Mouse (Mus musculus) liver, embryonic 13.5 days (tissue): ENCODE results near the gene Epha6. TPM values are rescaled to one million over a fixed set of nuclear protein-coding genes. Genes with fewer than 3 reads are reported as not detected.

Experiments used
- ATAC-seq: fragments of 200-750 bp; cut with Nextera tagmentation; 2 replicates; pipeline ENCODE4 v1.8.0; 2017; ENCODE audit warnings: low read depth, mild to moderate bottlenecking, moderate number of reproducible peaks, moderate library complexity
- DNase-seq: peaks from one replicate; pipeline ENCODE4 v3.0.0; 2022
- H3K27ac ChIP-seq: fragments of 300-500 bp; sonication (generic); 2 replicates; pipeline ENCODE4 v1.5.1; 2015; ENCODE audit warnings: moderate library complexity, mild to moderate bottlenecking, inconsistent platforms
- H3K27me3 ChIP-seq: fragments of 300-500 bp; sonication (generic); 2 replicates; pipeline ENCODE4 v1.6.1; 2015; ENCODE audit warnings: mild to moderate bottlenecking, inconsistent platforms
- H3K36me3 ChIP-seq: fragments of 300-500 bp; sonication (generic); 2 replicates; pipeline ENCODE4 v1.6.1; 2015; ENCODE audit warnings: mild to moderate bottlenecking, inconsistent platforms
- H3K4me1 ChIP-seq: fragments of 300-500 bp; sonication (generic); replicated peaks from 2 replicates; pipeline ENCODE4 v1.6.1; 2015; ENCODE audit warnings: inconsistent platforms
- H3K4me2 ChIP-seq: fragments of 300-500 bp; sonication (generic); 2 replicates; pipeline ENCODE4 v1.6.1; 2015; ENCODE audit warnings: inconsistent platforms, mild to moderate bottlenecking, moderate library complexity
- H3K4me3 ChIP-seq: fragments of 300-500 bp; sonication (generic); replicated peaks from 2 replicates; pipeline ENCODE4 v1.5.1; 2015; ENCODE audit warnings: mild to moderate bottlenecking, inconsistent platforms
- H3K9ac ChIP-seq: fragments of 300-500 bp; sonication (generic); 2 replicates; pipeline ENCODE4 v1.6.1; 2015; ENCODE audit warnings: mild to moderate bottlenecking, inconsistent platforms
- H3K9me3 ChIP-seq: fragments of 300-500 bp; sonication (generic); replicated peaks from 2 replicates; pipeline ENCODE4 v1.6.1; 2016; ENCODE audit warnings: inconsistent platforms
- WGBS: fragments of 180-500 bp; shearing (Covaris S2); methylation state at CpG from one replicate; pipeline ENCODE4 v1.1.7; 2015; ENCODE audit not compliant: insufficient replicate concordance; 5-methylcytosine and 5-hydroxymethylcytosine counted together
- polyA plus RNA-seq: library from polyadenylated mRNA; unstranded; fragments of >200 nt; fragmentation: Nextera tagmentation; extraction: Ambion mirVana; gene quantifications from 2 replicates; pipeline ENCODE4 v1.2.1, GENCODE M21; 2015

Gene Epha6
- polyA plus RNA-seq, 1 experiment from 2014 or later: not detected

- WGBS: 69% methylated on average over 7 of the region's 7 CpGs
- ATAC-seq (no peak), DNase-seq (no peak)
- no peaks in the 10 kb centered on the region for H3K27me3 ChIP-seq
- H3K4me3 ChIP-seq: no peak overlapping the region
- H3K4me2 ChIP-seq: no peak overlapping the region
- no peak overlapping the region for H3K27ac ChIP-seq
- H3K9me3 ChIP-seq: no peaks in the 10 kb centered on the region
- H3K4me1 ChIP-seq: no peaks in the 10 kb centered on the region
- H3K9ac ChIP-seq: no peak overlapping the region
- H3K36me3 ChIP-seq: no peaks in the 10 kb centered on the region
These were observed 347.1 kb downstream of the Epha6 start for GRCm38 (mm10) chr16:60258151-60258635.

- Histone ChIP-seq H3K9me3 (no peaks in the 10 kb centered on the region), H3K4me1 (no peaks in the 10 kb centered on the region), H3K27ac (no peak overlapping the region), H3K27me3 (no peaks in the 10 kb centered on the region), H3K9ac (no peak overlapping the region), H3K36me3 (no peaks in the 10 kb centered on the region), H3K4me3 (no peak overlapping the region), H3K4me2 (no peak overlapping the region)
- WGBS: 56% methylated on average over 2 of the region's 2 CpGs
- no peak for DNase-seq
- ATAC-seq: no peak
These were observed 347.7 kb downstream of the Epha6 start for GRCm38 (mm10) chr16:60257623-60258022.

DNA sequence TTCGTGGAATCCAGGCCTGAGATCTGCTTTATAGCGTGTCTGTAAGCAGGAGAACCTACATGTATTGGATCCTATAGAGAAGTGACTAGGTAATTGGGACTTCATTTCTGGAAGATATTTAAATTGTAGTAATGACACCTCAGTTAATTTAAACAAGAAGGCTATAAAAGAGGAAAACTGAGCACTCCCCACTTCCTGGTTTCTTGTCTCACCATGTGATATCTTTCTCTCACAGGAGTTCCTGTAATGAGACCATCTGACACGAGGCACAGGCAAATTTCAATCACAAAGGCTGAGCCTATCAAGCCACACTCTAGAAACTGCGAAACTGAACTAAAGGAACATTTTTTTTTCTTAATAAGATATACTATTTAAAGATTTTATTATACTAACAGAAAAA, 348.3 kb downstream of the Epha6 start:
- no peak overlapping the region for H3K4me3 ChIP-seq
- no peaks in the 10 kb centered on the region for H3K27me3 ChIP-seq
- no peak overlapping the region for H3K9ac ChIP-seq
- DNase-seq (no peak), ATAC-seq (no peak)
- H3K4me2 ChIP-seq: no peak overlapping the region
- H3K9me3 ChIP-seq: no peaks in the 10 kb centered on the region
- H3K4me1 ChIP-seq: no peaks in the 10 kb centered on the region
- 44% methylated on average over 4 of the region's 4 CpGs for WGBS
- no peak overlapping the region for H3K27ac ChIP-seq
- H3K36me3 ChIP-seq: no peaks in the 10 kb centered on the region

DNA sequence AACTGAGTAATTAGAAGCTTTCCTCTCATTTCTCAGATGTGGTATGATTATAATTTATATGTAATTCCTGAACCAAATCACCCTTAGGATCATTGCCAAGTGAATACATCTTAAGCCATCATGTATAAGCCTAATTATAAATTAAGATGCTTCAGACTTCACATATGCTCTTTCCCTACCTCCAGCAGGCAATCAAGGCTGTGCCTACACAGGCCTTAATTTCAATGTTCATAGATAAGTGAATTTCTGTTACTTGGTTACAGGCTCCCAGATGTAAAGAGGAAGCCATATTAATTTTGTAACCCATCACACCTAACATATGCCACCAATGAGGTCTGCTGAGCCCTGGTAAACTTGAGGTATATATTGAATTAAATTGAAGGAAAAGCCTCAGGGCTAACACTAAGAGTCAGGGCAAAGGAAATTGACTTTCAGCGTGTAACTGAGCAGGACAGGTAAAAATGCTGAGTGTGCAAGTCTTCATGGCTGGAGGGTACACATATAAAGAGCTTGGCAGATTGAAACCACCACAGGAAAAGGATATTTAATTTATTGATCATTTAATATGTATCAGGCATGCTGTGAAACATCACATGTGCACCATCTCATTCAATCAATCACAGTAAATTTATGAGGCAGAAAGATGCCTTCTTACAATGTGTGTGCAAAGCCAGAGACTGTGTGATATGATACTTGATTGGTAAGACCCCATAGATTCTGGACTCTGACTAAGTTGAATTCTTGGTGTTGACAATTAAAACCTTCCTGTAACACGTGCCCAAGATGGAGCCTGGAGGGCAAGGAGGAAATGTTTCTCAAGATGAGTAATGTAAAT, 365.8 kb downstream of the Epha6 start:
- H3K27me3 ChIP-seq: no peaks in the 10 kb centered on the region
- H3K36me3 ChIP-seq: no peaks in the 10 kb centered on the region
- no peaks in the 10 kb centered on the region for H3K4me1 ChIP-seq
- ATAC-seq (no peak), DNase-seq (no peak)
- H3K27ac ChIP-seq: no peak overlapping the region
- H3K4me2 ChIP-seq: no peak overlapping the region
- 47% methylated on average over 2 of the region's 2 CpGs for WGBS
- no peaks in the 10 kb centered on the region for H3K9me3 ChIP-seq
- H3K9ac ChIP-seq: no peak overlapping the region
- H3K4me3 ChIP-seq: no peak overlapping the region

DNA sequence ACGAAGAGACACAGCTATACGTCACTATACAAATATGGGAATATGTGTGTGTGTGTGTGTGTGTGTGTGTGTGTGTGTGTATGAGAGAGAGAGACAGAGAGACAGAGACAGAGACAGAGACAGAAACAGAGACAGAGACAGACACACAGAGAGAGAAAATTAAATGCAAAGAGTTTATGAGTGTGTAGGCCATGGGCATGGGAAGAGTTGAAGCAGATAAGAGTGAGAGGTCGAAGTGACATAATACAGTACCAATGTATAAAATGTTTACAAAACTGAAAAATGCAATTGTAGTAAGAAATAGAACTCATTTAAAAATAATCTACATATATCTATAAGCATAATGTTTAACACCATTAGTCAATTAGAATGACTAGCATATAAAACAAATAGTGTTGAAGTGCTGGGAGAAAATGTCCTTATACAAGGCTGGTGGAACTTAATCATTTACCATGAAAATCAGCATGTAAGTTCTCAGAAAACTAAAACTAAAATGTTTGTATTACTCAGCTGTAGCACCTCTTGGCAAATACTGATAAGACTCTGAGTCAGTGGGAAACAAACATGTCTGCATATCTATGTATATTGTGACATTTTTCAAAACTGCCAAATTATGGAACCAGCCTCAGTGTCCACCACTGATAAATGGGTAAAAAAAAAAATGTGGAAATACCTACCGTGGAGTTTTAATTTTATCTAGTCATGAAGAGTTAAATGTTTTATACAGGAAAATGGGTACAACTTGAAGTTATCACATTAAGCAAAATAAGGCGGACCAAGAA, 371.2 kb downstream of the Epha6 start:
- Histone ChIP-seq H3K4me3 (no peak overlapping the region), H3K4me2 (no peak overlapping the region), H3K9me3 (no peaks in the 10 kb centered on the region), H3K9ac (no peak overlapping the region), H3K27ac (no peak overlapping the region), H3K27me3 (no peaks in the 10 kb centered on the region), H3K4me1 (no peaks in the 10 kb centered on the region), H3K36me3 (no peaks in the 10 kb centered on the region)
- ATAC-seq: peak; percentile 89
- WGBS: 50% methylated on average over 5 of the region's 5 CpGs
- no peak for DNase-seq

- H3K9ac ChIP-seq: no peak overlapping the region
- H3K27ac ChIP-seq: no peak overlapping the region
- H3K4me2 ChIP-seq: no peak overlapping the region
- ATAC-seq: no peak
- H3K4me1 ChIP-seq: no peaks in the 10 kb centered on the region
- no peaks in the 10 kb centered on the region for H3K36me3 ChIP-seq
- DNase-seq: no peak
- H3K9me3 ChIP-seq: no peaks in the 10 kb centered on the region
- H3K27me3 ChIP-seq: no peaks in the 10 kb centered on the region
- H3K4me3 ChIP-seq: no peak overlapping the region
- WGBS: 77% methylated on average over 2 of the region's 2 CpGs
These were observed 372.3 kb downstream of the Epha6 start for GRCm38 (mm10) chr16:60232982-60233381.

GRCm38 (mm10) chr16:60209151-60209550, 396.2 kb downstream of the Epha6 start:
- ATAC-seq (no peak), DNase-seq (no peak)
- Histone ChIP-seq H3K4me3 (no peak overlapping the region), H3K4me2 (no peak overlapping the region), H3K4me1 (no peaks in the 10 kb centered on the region), H3K36me3 (no peaks in the 10 kb centered on the region), H3K27ac (no peak overlapping the region), H3K9me3 (no peaks in the 10 kb centered on the region), H3K9ac (no peak overlapping the region), H3K27me3 (no peaks in the 10 kb centered on the region)

- Histone ChIP-seq H3K4me3 (no peak overlapping the region), H3K4me1 (no peaks in the 10 kb centered on the region), H3K27me3 (no peaks in the 10 kb centered on the region), H3K36me3 (no peaks in the 10 kb centered on the region), H3K9me3 (no peaks in the 10 kb centered on the region), H3K9ac (no peak overlapping the region), H3K4me2 (no peak overlapping the region), H3K27ac (no peak overlapping the region)
- no peak for ATAC-seq
- DNase-seq: no peak
- 36% methylated on average over 3 of the region's 3 CpGs for WGBS
These were observed 429.8 kb downstream of the Epha6 start for GRCm38 (mm10) chr16:60175580-60175979.

DNA sequence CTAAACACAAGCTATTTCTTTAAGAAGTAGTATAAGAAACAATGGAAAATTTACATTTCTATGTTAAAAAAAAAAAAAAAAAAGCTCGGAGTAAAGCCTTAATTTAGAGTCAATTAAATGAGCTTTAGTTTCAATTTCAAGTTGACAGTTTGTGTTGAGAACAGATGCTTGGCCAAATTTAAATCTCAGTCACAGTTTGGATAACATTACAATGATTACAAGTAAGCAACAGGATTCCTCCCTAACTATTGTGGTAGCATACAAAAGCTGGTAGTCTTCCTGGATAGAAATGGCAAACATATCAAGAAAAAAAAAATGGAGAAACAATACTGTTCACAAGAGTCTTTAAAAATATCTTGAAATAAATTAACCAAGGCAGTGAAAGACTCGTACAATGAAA, 452.9 kb downstream of the Epha6 start:
- DNase-seq (no peak), ATAC-seq (no peak)
- Histone ChIP-seq H3K27me3 (no peaks in the 10 kb centered on the region), H3K27ac (no peak overlapping the region), H3K4me3 (no peak overlapping the region), H3K9ac (no peak overlapping the region), H3K4me1 (no peaks in the 10 kb centered on the region), H3K36me3 (no peaks in the 10 kb centered on the region), H3K4me2 (no peak overlapping the region), H3K9me3 (no peaks in the 10 kb centered on the region)
- WGBS: 50% methylated on average over 2 of the region's 2 CpGs

- 48% methylated on average over 3 of the region's 3 CpGs for WGBS
- Histone ChIP-seq H3K9ac (no peak overlapping the region), H3K4me2 (no peak overlapping the region), H3K36me3 (no peaks in the 10 kb centered on the region), H3K27ac (no peak overlapping the region), H3K27me3 (no peaks in the 10 kb centered on the region), H3K4me1 (no peaks in the 10 kb centered on the region), H3K9me3 (no peaks in the 10 kb centered on the region), H3K4me3 (no peak overlapping the region)
- ATAC-seq (no peak), DNase-seq (no peak)
These were observed 461.0 kb downstream of the Epha6 start for GRCm38 (mm10) chr16:60144370-60144769.

DNA sequence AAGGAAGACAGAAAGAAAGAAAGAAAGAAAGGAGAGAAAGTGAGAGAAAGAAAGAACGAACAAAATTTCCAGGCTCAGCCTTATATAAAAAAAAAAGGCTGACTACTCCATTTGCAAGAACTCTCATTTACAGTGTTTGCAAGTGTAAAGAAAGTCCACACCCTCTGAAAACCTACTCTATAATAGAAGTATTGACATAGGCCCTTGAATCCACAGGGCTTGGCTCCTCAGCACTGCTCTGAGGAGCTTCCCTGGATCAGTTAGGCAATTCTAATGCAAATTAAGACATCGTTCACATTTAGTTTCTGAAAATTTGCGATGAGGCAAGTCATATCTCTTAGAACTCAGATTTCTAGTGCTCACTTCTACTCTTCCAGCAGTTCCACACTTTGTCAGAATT, 483.9 kb downstream of the Epha6 start:
- DNase-seq: no peak
- Histone ChIP-seq H3K4me3 (no peak overlapping the region), H3K27ac (no peak overlapping the region), H3K36me3 (no peaks in the 10 kb centered on the region), H3K4me1 (no peaks in the 10 kb centered on the region), H3K9ac (no peak overlapping the region), H3K9me3 (no peaks in the 10 kb centered on the region), H3K4me2 (no peak overlapping the region), H3K27me3 (no peaks in the 10 kb centered on the region)
- WGBS: 59% methylated on average over 3 of the region's 3 CpGs
- no peak for ATAC-seq
